Mouse (Mus musculus): ENCODE results near the gene Synpr.

GRCm38 (mm10) chr14:13340688-13341087, 56.1 kb downstream of the Synpr start:
- TF ChIP-seq CTCF (IDR thresholded peaks at IDR 0.05; ENCODE audit: borderline replicate concordance, control insufficient read depth, extremely low read depth, insufficient read depth, low read length, poor library complexity) (no peak), POLR2A (IDR thresholded peaks at IDR 0.05; ENCODE audit: control insufficient read depth, extremely low read depth, insufficient read depth, low read length, poor library complexity) (no peak)

Data from thymus, adult 2 months (tissue).